Mouse (Mus musculus): ENCODE results near the gene Hoxd9. TPM values are rescaled to one million over a fixed set of nuclear protein-coding genes. Genes with fewer than 3 reads are reported as not detected.

Hoxd9 gene
- polyA plus RNA-seq, 1 experiment: 0.75 TPM

- Histone ChIP-seq H3K36me3 (ENCODE audit: control insufficient read depth, insufficient read depth, low read length, poor library complexity, severe bottlenecking) (no peaks in the 10 kb centered on the region), H3K9ac (ENCODE audit: low read depth, poor library complexity, severe bottlenecking) (no peak overlapping the region), H3K4me1 (ENCODE audit: control insufficient read depth, insufficient read depth, low read length) (no peaks in the 10 kb centered on the region), H3K27ac (ENCODE audit: insufficient read depth, low read length) (no peak overlapping the region), H3K4me3 (ENCODE audit: low read depth, low read length) (no peak overlapping the region), H3K27me3 (ENCODE audit: control insufficient read depth, insufficient read depth, low read length, poor library complexity, severe bottlenecking) (peaks cover 61% of the 10 kb centered on the region), H3K9me3 (replicated peaks; ENCODE audit: control insufficient read depth, insufficient read depth, low read length, poor library complexity, severe bottlenecking) (no peaks in the 10 kb centered on the region)
- no peak for TF ChIP-seq POLR2A (IDR thresholded peaks at IDR 0.05; ENCODE audit: insufficient read depth, low read length)
- no peak for TF ChIP-seq EP300 (IDR thresholded peaks at IDR 0.05; ENCODE audit: insufficient read depth, low read depth, low read length)
- no peak for TF ChIP-seq CTCF (IDR thresholded peaks at IDR 0.05; ENCODE audit: low read depth, low read length)
These were observed 8.9 kb downstream of the Hoxd9 start for GRCm38 (mm10) chr2:74706393-74706960.

- no peak overlapping the region for H3K4me3 ChIP-seq (ENCODE audit: low read depth, low read length)
- no peak overlapping the region for H3K9ac ChIP-seq (ENCODE audit: low read depth, poor library complexity, severe bottlenecking)
These were observed 10.1 kb downstream of the Hoxd9 start for GRCm38 (mm10) chr2:74707599-74707998.

GRCm38 (mm10) chr2:74708676-74709075, 11.1 kb downstream of the Hoxd9 start:
- H3K36me3 ChIP-seq (ENCODE audit: control insufficient read depth, insufficient read depth, low read length, poor library complexity, severe bottlenecking): no peaks in the 10 kb centered on the region
- no peak overlapping the region for H3K4me3 ChIP-seq (ENCODE audit: low read depth, low read length)

More at GRCm38 (mm10) chr2:74707599-74707998, 10.1 kb downstream of the Hoxd9 start:
- TF ChIP-seq CTCF (IDR thresholded peaks at IDR 0.05; ENCODE audit: low read depth, low read length) (no peak), POLR2A (IDR thresholded peaks at IDR 0.05; ENCODE audit: insufficient read depth, low read length) (no peak), EP300 (IDR thresholded peaks at IDR 0.05; ENCODE audit: insufficient read depth, low read depth, low read length) (no peak)
- H3K4me1 ChIP-seq (ENCODE audit: control insufficient read depth, insufficient read depth, low read length): no peaks in the 10 kb centered on the region
- peaks cover 72% of the 10 kb centered on the region for H3K27me3 ChIP-seq (ENCODE audit: control insufficient read depth, insufficient read depth, low read length, poor library complexity, severe bottlenecking)
- no peak overlapping the region for H3K27ac ChIP-seq (ENCODE audit: insufficient read depth, low read length)
- no peaks in the 10 kb centered on the region for H3K9me3 ChIP-seq (replicated peaks; ENCODE audit: control insufficient read depth, insufficient read depth, low read length, poor library complexity, severe bottlenecking)
- no peaks in the 10 kb centered on the region for H3K36me3 ChIP-seq (ENCODE audit: control insufficient read depth, insufficient read depth, low read length, poor library complexity, severe bottlenecking)

GRCm38 (mm10) chr2:74709465-74710419, 12.2 kb downstream of the Hoxd9 start:
- Histone ChIP-seq H3K4me1 (ENCODE audit: control insufficient read depth, insufficient read depth, low read length) (no peaks in the 10 kb centered on the region), H3K27ac (ENCODE audit: insufficient read depth, low read length) (no peak overlapping the region), H3K9ac (ENCODE audit: low read depth, poor library complexity, severe bottlenecking) (no peak overlapping the region), H3K9me3 (replicated peaks; ENCODE audit: control insufficient read depth, insufficient read depth, low read length, poor library complexity, severe bottlenecking) (no peaks in the 10 kb centered on the region), H3K36me3 (ENCODE audit: control insufficient read depth, insufficient read depth, low read length, poor library complexity, severe bottlenecking) (no peaks in the 10 kb centered on the region), H3K4me3 (ENCODE audit: low read depth, low read length) (no peak overlapping the region), H3K27me3 (ENCODE audit: control insufficient read depth, insufficient read depth, low read length, poor library complexity, severe bottlenecking) (peaks cover 71% of the 10 kb centered on the region)
- no peak for TF ChIP-seq EP300 (IDR thresholded peaks at IDR 0.05; ENCODE audit: insufficient read depth, low read depth, low read length)
- no peak for TF ChIP-seq CTCF (IDR thresholded peaks at IDR 0.05; ENCODE audit: low read depth, low read length)
- no peak for TF ChIP-seq POLR2A (IDR thresholded peaks at IDR 0.05; ENCODE audit: insufficient read depth, low read length)

More at GRCm38 (mm10) chr2:74708676-74709075, 11.1 kb downstream of the Hoxd9 start:
- TF ChIP-seq POLR2A (IDR thresholded peaks at IDR 0.05; ENCODE audit: insufficient read depth, low read length) (no peak), CTCF (IDR thresholded peaks at IDR 0.05; ENCODE audit: low read depth, low read length) (no peak), EP300 (IDR thresholded peaks at IDR 0.05; ENCODE audit: insufficient read depth, low read depth, low read length) (no peak)
- no peak overlapping the region for H3K27ac ChIP-seq (ENCODE audit: insufficient read depth, low read length)
- peaks cover 72% of the 10 kb centered on the region for H3K27me3 ChIP-seq (ENCODE audit: control insufficient read depth, insufficient read depth, low read length, poor library complexity, severe bottlenecking)
- H3K4me1 ChIP-seq (ENCODE audit: control insufficient read depth, insufficient read depth, low read length): no peaks in the 10 kb centered on the region
- H3K9me3 ChIP-seq (replicated peaks; ENCODE audit: control insufficient read depth, insufficient read depth, low read length, poor library complexity, severe bottlenecking): no peaks in the 10 kb centered on the region
- no peak overlapping the region for H3K9ac ChIP-seq (ENCODE audit: low read depth, poor library complexity, severe bottlenecking)

GRCm38 (mm10) chr2:74710929-74711543, 13.5 kb downstream of the Hoxd9 start:
- no peaks in the 10 kb centered on the region for H3K4me1 ChIP-seq (ENCODE audit: control insufficient read depth, insufficient read depth, low read length)
- no peak overlapping the region for H3K9ac ChIP-seq (ENCODE audit: low read depth, poor library complexity, severe bottlenecking)
- H3K36me3 ChIP-seq (ENCODE audit: control insufficient read depth, insufficient read depth, low read length, poor library complexity, severe bottlenecking): no peaks in the 10 kb centered on the region
- no peaks in the 10 kb centered on the region for H3K9me3 ChIP-seq (replicated peaks; ENCODE audit: control insufficient read depth, insufficient read depth, low read length, poor library complexity, severe bottlenecking)
- H3K27me3 ChIP-seq (ENCODE audit: control insufficient read depth, insufficient read depth, low read length, poor library complexity, severe bottlenecking): peaks cover 58% of the 10 kb centered on the region
- TF ChIP-seq EP300 (IDR thresholded peaks at IDR 0.05; ENCODE audit: insufficient read depth, low read depth, low read length): no peak
- TF ChIP-seq CTCF (IDR thresholded peaks at IDR 0.05; ENCODE audit: low read depth, low read length): no peak
- TF ChIP-seq POLR2A (IDR thresholded peaks at IDR 0.05; ENCODE audit: insufficient read depth, low read length): no peak
- no peak overlapping the region for H3K4me3 ChIP-seq (ENCODE audit: low read depth, low read length)
- no peak overlapping the region for H3K27ac ChIP-seq (ENCODE audit: insufficient read depth, low read length)

Data from ES-Bruce4 (cell line).